Mouse (Mus musculus) liver, embryonic 14.5 days (tissue): ENCODE measurements around the gene Me1.

Source experiments
- CTCF ChIP-seq: IDR thresholded peaks from 2 replicates; pipeline ENCODE4 v1.5.1; 2016; ENCODE audit warnings: antibody characterized with exemption, low read depth, control low read depth
- EP300 ChIP-seq: IDR thresholded peaks from 2 replicates; pipeline ENCODE4 v1.6.1; 2016; ENCODE audit warnings: antibody characterized with exemption, low read depth

GRCm38 (mm10) chr9:86717119-86717518 is 21.4 kb upstream of the Me1 start:
- TF ChIP-seq CTCF (no peak), EP300 (no peak)
